Mouse (Mus musculus) liver, adult 2 months (tissue): Measurements from ENCODE around the gene Pdia5. TPM values are rescaled to one million over a fixed set of nuclear protein-coding genes. Genes with fewer than 3 reads are reported as not detected.

ENCODE experiments used
- DNase-seq: peaks from one replicate; pipeline ENCODE4 v3.0.0-alpha.2; 2011; ENCODE audit warnings: low read depth, low spot score; ENCODE audit errors: extremely low read depth
- H3K27ac ChIP-seq: fragments of 200-500 bp; replicated peaks from 2 replicates; pipeline ENCODE4 v1.5.1; 2012; ENCODE audit warnings: low read depth, mild to moderate bottlenecking, control low read depth, inconsistent platforms, low read length; ENCODE audit not compliant: insufficient read depth
- H3K27me3 ChIP-seq: fragments of 200-500 bp; 2 replicates; pipeline ENCODE4 v1.6.1; 2012; ENCODE audit warnings: mild to moderate bottlenecking, moderate library complexity, low read length, inconsistent platforms; ENCODE audit not compliant: control insufficient read depth, insufficient read depth
- H3K36me3 ChIP-seq: fragments of 200-500 bp; 2 replicates; pipeline ENCODE4 v1.6.1; 2012; ENCODE audit warnings: low read length, inconsistent platforms; ENCODE audit not compliant: control insufficient read depth, insufficient read depth
- H3K4me1 ChIP-seq: fragments of 200-500 bp; 2 replicates; pipeline ENCODE4 v1.6.1; 2011; ENCODE audit warnings: low read length; ENCODE audit not compliant: control insufficient read depth, insufficient read depth
- H3K4me3 ChIP-seq: fragments of 200-500 bp; 2 replicates; pipeline ENCODE4 v1.5.1; 2011; ENCODE audit warnings: low read depth, mild to moderate bottlenecking, control low read depth, low read length, moderate library complexity; ENCODE audit not compliant: insufficient read depth
- H3K79me2 ChIP-seq: fragments of 200-500 bp; 2 replicates; pipeline ENCODE4 v1.6.1; 2012; ENCODE audit warnings: inconsistent platforms, mild to moderate bottlenecking, low read length, moderate library complexity; ENCODE audit not compliant: control insufficient read depth, insufficient read depth
- H3K9ac ChIP-seq: fragments of 200-500 bp; 2 replicates; pipeline ENCODE4 v1.6.1; 2012; ENCODE audit warnings: low read depth, mild to moderate bottlenecking, control low read depth, inconsistent platforms, low read length
- CTCF ChIP-seq: fragments of 200-500 bp; IDR thresholded peaks from 2 replicates; pipeline ENCODE4 v1.5.1; 2011; ENCODE audit warnings: low read depth, low read length, control low read depth
- POLR2A ChIP-seq: fragments of 200-500 bp; IDR thresholded peaks from 2 replicates; pipeline ENCODE4 v1.6.1; 2011; ENCODE audit warnings: low read length, control low read depth; ENCODE audit not compliant: insufficient read depth; ENCODE audit errors: extremely low read depth
- WGBS: fragments of 180-500 bp; shearing (Covaris S2); methylation state at CpG from one replicate; pipeline ENCODE4 v1.1.7; 2018; 5-methylcytosine and 5-hydroxymethylcytosine counted together
- polyA plus RNA-seq: library from polyadenylated mRNA; depleted of rRNA; stranded (reverse); fragments of >200 nt; gene quantifications from 2 replicates; pipeline ENCODE4 v1.2.3, GENCODE M21; 2012; rRNA removed
- total RNA-seq: library from RNA; depleted of rRNA; stranded (reverse); fragments of >200 nt; gene quantifications from 2 replicates; pipeline ENCODE4 v1.2.3, GENCODE M21; 2014; rRNA removed

The Pdia5 gene
- total and polyA plus RNA-seq, 2 experiments: 32.2 to 38.1 TPM

GRCm38 (mm10) chr16:35357449-35357848 lies 133.2 kb downstream of the Pdia5 start:
- 18% methylated on average over 1 of the region's 1 CpGs for WGBS
- DNase-seq: peak; percentile 65

More at GRCm38 (mm10) chr16:35357449-35357848, 133.2 kb downstream of the Pdia5 start:
- Histone ChIP-seq H3K4me3 (no peak overlapping the region), H3K36me3 (peaks cover 6% of the 10 kb centered on the region; the same call in 1 of the 2 replicates), H3K79me2 (no peaks in the 10 kb centered on the region; the same call in 1 of the 2 replicates), H3K27me3 (no peaks in the 10 kb centered on the region), H3K4me1 (peaks cover 5% of the 10 kb centered on the region), H3K9ac (no peak overlapping the region), H3K27ac (no peak overlapping the region)
- no peak for TF ChIP-seq CTCF
- no peak for TF ChIP-seq POLR2A

Other genes starting within 250 kb of the Pdia5 start
- 21.0 and 24.8 TPM in 2 replicates for gene Sec22a, start 127.0 kb downstream of the Pdia5 start, total RNA-seq
- 6.4 and 7.1 TPM in 2 replicates for gene Sec22a, start 127.0 kb downstream of the Pdia5 start, polyA plus RNA-seq
- 0.07 and 0.37 TPM in 2 replicates for gene Sema5b, start 50.3 kb upstream of the Pdia5 start, total RNA-seq
- 0.62 and 1.2 TPM in 2 replicates for gene Sema5b, start 50.3 kb upstream of the Pdia5 start, polyA plus RNA-seq